Mouse (Mus musculus): ENCODE measurements around the gene Sipa1l1.

Gene Sipa1l1

GRCm38 (mm10) chr12:82247371-82248258, 78.5 kb downstream of the Sipa1l1 start:
- DNase-seq (ENCODE audit: low spot score), result no peak

DNA sequence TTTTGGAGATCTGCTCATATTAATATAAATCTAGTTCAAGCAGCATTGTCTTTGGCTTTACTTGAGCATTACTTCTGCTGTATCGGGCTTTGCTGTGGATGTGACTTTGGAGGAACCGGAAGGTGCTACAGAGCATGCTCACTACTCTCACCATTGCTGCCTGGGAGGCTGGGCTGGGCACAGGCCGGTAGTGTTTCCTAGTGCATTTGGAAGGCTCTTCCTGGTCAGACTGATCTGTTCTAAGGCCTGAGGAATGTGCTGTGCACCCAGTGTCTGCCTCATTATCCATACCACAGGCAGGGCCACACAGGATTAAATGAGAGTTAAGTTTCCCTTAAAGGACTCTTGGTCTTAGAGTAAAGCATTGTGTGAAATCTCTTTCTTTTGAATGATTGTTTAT, 79.4 kb downstream of the Sipa1l1 start:
- no peak for DNase-seq (ENCODE audit: low spot score)

DNA sequence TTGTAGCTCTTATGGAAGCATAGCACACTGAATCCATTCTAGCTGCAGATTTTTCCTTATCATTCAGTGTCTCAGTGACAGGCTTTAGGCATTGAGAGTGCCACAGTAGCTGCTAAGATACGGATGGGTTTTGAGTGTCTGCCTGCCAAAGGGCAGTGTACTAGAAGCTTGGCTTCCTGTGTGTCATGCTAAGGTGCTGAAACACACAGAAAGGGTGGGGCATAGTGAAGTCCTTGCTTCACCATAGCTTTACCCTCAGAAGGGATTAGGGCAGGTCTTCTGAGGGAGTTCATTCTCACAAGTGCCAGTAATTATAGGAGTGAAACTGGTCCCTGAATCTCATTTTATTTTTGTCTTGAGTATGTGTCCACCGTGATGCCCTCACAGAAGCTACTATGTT, 82.2 kb downstream of the Sipa1l1 start:
- DNase-seq (ENCODE audit: low spot score), result no peak

- DNase-seq (ENCODE audit: low spot score), result no peak
Observed at GRCm38 (mm10) chr12:82254076-82254475, 85.0 kb downstream of the Sipa1l1 start.

GRCm38 (mm10) chr12:82256012-82256411, 86.9 kb downstream of the Sipa1l1 start:
- DNase-seq (ENCODE audit: low spot score), result no peak

DNA sequence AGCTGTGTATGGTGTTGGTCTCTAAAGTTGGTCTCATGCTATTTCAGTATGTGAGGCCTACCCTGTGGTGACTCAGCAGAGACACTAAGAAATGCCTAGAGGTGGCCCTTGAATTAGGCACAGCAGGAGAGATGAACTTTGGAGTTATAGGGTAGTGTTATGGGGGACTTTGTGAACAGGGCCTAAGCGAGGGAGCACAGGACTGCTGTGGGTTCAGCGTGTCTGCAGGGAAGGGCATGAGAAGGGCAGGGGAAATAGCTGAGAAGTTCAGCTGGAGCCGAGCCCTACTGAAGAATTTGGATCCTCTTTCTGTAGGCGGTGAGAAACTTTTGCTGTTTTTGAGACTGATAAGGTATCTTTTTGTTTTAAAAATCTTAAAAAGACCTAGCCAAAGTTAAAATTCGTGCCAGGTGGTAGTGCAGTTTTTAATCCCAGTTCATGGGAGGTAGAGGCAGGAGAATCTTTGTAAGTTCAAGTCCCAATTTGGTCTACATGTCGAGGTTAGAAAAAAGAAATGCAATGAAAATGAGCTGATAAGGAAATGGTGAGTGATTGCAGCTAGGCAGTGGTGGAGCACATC, 87.9 kb downstream of the Sipa1l1 start:
- no peak for DNase-seq (ENCODE audit: low spot score)

GRCm38 (mm10) chr12:82257994-82258785, 89.1 kb downstream of the Sipa1l1 start:
- DNase-seq (ENCODE audit: low spot score), result no peak

GRCm38 (mm10) chr12:82263443-82263842, 94.3 kb downstream of the Sipa1l1 start:
- DNase-seq (ENCODE audit: low spot score), result no peak

DNA sequence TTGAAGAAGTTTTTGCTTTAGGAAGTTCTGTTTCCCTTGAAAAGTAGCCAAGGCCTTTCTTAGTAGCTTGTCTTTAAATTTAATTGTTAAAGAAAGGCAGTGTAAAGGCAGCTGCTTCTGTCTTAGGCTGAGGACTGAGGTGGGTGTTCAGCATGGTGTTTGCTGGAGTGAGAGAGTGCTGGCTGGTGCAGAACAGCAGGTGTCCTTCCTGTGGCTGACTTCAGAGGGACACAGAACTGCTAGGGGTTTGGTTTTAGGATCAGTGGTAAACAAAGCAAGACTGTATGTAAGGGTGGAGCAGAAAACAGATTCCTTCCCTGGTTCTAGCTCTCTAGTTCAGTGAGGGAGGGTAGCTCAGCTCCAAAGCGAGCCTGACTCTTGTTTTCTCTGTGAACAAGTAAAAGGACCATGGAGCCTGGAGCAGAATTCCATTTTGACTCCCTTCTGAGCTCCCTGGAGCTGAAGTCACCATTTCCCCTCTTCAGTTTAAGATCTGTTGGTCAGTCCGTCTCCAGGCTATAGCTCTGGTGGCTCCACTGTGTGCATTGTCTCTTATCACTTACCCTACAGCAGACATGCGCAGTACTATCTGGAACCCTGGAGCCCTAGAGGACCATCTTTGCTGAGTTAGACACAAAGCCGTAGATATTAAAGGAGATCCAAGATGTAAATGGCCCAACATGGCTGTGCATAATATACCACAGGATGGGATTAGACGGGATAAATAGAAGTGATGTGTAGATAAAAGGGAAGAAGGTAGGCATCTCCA, 95.1 kb downstream of the Sipa1l1 start:
- no peak for DNase-seq (ENCODE audit: low spot score)

DNA sequence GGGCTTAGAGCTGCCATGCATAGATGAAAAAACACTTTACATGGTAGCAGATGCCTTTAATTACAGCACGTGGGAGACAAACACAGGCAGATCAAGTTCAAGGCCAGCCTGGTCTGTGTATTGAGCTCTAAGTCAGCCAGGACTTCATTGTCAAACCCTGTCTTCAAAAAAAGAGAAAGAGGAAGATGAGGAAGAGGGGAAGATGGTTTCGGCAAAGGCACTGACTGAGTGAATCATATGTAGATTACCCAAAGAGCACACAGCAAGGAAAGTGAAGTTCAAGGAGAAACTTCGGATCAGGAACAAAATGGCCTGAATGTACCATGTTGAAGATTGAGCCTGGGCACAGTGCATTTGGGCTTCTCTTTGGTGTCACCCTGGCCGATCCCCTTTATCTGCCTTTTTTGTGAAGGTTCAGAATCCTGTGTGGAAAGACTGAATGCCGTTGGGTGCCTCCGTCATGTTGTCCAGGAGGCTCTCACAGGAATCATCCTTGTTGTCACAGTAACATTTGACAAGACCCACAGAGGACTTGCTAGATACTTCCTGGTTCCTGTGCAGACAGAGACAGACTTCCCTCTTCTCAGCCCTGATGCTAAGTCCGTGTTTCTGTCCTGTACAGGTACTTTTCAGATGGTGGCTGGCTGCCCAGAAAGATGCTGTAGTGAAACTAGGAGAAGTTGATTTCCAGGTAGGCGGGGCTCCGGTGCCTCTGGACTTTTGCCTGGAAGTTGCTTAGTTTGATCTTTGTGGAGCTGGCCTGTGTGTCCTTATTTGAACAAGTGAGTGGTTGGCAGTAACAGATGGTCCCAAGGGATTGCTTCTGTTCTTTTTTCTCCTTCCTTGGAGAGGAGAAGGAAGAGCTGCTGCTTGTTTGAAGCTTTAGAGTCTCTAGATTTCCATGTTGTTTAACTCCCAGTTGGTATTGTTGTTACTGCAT, 96.5 kb downstream of the Sipa1l1 start:
- no peak for DNase-seq (ENCODE audit: low spot score)

DNA sequence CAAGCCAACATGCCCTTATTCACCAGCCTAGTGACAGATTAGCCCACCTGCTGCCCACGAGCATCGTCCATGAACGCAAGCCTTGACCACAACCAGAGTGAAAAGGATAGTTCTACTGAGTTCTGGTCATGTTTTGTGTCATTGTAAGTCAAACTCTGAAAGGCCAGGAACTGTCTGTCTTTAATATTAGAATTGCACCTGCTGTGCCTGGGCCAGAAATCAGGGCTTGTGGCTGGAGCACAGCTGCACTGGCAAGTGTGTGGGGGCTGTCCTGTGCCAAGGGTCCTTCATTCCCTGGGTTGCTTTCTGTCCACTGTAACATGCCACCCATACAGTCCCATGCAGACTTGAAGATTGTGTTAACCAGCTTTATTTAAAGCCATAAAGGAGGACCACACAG, 102.3 kb downstream of the Sipa1l1 start:
- DNase-seq (ENCODE audit: low spot score), result no peak

- no peak for DNase-seq (ENCODE audit: low spot score)
Observed at GRCm38 (mm10) chr12:82273503-82273902, 104.4 kb downstream of the Sipa1l1 start.

GRCm38 (mm10) chr12:82274576-82274975, 105.5 kb downstream of the Sipa1l1 start:
- no peak for DNase-seq (ENCODE audit: low spot score)

DNA sequence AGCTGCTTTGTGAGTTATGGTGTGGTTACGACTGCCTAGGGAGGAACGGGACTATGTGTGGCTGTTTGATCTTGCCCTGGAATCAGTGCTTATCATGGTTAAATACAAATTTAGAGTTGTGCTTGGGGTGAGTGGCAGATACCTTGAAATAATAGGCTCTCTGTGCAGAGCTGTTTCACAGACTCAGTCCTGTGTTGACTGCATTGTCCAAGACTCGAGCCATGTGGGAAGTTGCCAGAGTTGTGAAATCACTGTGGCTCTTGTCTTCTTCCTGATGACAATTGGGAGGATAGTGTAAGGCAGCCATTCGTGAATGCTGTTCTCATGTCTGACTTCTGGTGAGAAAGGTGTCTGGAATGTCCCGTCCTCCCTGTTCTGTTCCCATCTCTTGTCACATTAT, 106.6 kb downstream of the Sipa1l1 start:
- no peak for DNase-seq (ENCODE audit: low spot score)

- DNase-seq (ENCODE audit: low spot score), result no peak
Observed at GRCm38 (mm10) chr12:82276591-82276990, 107.5 kb downstream of the Sipa1l1 start.

DNA sequence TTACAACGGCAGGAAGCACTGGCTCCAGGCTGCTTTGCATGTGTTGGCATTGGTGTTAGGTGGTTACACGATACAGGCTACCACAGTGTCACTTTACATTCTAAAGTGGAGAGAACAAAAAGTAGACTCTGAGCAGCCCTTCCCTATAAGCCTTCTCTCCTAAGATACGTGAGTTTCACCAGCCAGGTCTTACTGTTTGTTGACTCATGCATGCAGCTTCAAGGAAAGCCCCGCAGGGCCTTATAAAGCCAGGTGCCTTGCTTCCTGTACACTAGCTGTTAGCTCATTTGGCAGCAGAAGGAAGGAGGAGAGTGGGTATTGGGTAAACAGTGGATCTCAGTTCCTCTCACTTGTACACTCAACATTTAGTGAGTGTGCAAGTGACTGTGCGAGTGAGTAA, 115.5 kb downstream of the Sipa1l1 start:
- no peak for DNase-seq (ENCODE audit: low spot score)

DNA sequence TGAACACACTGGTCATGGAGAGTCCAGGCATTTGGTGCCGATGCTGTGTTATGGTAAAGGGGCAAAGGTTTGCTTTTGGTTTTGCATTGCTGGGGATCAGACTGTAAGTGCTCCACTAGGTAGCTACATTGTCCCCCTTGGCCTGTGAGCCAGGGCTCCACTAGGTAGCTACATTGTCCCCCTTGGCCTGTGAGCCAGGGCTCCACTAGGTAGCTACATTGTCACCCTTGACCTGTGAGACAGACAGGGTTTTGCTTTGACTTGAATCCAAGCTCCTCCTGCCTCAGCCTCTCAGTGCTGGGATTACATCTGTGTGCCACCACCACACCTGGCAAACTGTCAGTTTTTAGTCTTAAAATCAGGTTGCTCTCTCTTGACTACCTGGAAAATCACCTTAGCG, 115.9 kb downstream of the Sipa1l1 start:
- no peak for DNase-seq (ENCODE audit: low spot score)

DNA sequence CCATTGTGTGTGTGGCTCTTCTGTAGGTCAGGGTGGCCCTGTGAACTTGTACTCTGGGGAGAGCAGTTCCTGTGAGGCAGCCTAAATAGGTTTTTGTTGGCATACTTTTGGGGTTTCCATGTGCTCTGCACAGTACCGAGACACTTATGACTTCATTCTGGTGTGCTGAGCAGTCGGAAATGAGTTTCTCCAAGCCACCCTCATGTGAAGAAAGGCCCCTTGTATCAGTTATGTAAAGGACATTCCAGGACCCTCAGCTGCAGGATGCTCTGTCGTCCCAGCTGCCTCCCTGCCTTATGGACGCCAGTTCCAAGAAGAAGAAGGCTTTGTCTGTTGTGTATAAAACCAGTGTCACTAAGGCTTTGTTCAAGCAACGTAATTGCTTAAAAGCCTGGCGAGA, 116.9 kb downstream of the Sipa1l1 start:
- DNase-seq (ENCODE audit: low spot score), result no peak

GRCm38 (mm10) chr12:82286804-82287203, 117.7 kb downstream of the Sipa1l1 start:
- DNase-seq (ENCODE audit: low spot score), result no peak

- no peak for DNase-seq (ENCODE audit: low spot score)
Observed at GRCm38 (mm10) chr12:82293545-82294247, 124.6 kb downstream of the Sipa1l1 start.

Data from spleen, adult 12 weeks (tissue).